Mouse (Mus musculus): ENCODE measurements around the gene Pax6. TPM values are rescaled to one million over a fixed set of nuclear protein-coding genes. Genes with fewer than 3 reads are reported as not detected.

Pax6 gene
- 0.25 and 0.27 TPM in 2 replicates for polyA plus RNA-seq (2012; ENCODE audit: low replicate concordance)

DNA sequence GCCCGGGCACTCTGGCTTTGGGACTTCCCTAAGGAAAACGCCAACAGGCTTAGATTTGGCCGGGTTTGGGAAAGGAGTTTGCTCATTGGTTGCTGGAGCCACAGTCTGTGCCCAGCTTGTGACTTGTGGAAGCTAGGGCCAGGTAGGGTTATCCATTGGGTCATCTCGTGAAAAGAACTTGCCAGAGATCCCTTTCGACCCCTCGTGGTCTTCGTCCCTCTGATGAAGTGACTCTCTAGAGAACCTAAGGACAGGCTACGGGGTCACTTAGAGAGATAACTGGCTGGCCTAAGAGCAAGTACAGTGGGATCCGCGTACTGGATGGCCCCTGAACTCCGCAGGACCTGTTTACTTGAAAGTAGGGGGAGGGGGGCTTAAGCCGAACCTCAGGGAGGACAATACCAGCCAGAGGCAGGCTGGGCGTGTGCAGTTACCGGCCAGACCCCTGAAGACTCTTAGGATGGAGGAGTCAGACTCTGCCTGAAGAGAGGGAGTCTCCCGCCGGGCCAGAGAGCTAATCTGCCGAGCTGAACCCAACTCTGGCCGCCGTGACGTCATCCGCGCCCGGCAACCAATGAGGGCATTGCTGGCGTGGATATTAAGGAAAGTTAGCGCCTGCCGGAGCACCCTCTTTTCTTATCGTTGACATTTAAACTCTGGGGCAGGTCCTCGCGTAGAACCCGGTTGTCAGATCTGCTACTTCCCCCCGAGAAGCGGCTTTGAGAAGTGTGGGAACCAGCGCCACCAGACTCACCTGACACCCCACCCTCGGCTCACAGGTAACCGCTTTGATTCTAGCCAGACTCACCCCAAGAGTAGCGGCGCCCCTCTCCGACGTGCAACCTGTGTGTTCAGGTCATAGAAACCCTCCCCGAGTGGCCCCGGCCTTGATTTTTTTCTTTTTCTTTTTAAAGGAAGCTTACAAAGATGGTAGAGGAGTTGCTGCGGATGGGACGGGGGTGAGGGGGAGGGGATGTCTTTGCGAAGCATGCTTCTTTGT is at the start of gene Pax6:
Pax6 (plus strand) TSS at position 630 of the 1,000 bp plus-strand sequence.

Other genes starting within 250 kb of the Pax6 start
- gene Elp4, start 235.7 kb downstream of the Pax6 start, polyA plus RNA-seq (2012; ENCODE audit: low replicate concordance): 4.3 and 8.7 TPM in 2 replicates
- 2.0 TPM in 1 of 2 replicates, not detected in the other for gene Immp1l, start 235.7 kb downstream of the Pax6 start, polyA plus RNA-seq (2012; ENCODE audit: low replicate concordance)

Data from leukemia stem cell, adult 10-12 weeks (primary cell).